Mouse (Mus musculus) embryonic facial prominence, embryonic 15.5 days (tissue): ENCODE results near the gene Nr1d2. TPM values are rescaled to one million over a fixed set of nuclear protein-coding genes. Genes with fewer than 3 reads are reported as not detected.
"Not testable (repeated sequence)": the region's sequence is repeated elsewhere in the genome, so short reads cannot be mapped to it uniquely, and the experiment has no call there.

Experiments
- ATAC-seq: fragments of 200-750 bp; cut with Nextera tagmentation; 2 replicates; pipeline ENCODE4 v1.8.0; 2017; ENCODE audit warnings: low read depth, moderate TSS enrichment; ENCODE audit not compliant: insufficient number of reproducible peaks, low FRiP score, low TSS enrichment
- H3K27ac ChIP-seq: fragments of 300-500 bp; sonication (generic); replicated peaks from 2 replicates; pipeline ENCODE4 v1.5.1; 2015; ENCODE audit warnings: mild to moderate bottlenecking, inconsistent platforms
- H3K27me3 ChIP-seq: fragments of 300-500 bp; sonication (generic); 2 replicates; pipeline ENCODE4 v1.6.1; 2015; ENCODE audit warnings: inconsistent platforms
- H3K36me3 ChIP-seq: fragments of 300-500 bp; sonication (generic); 2 replicates; pipeline ENCODE4 v1.6.1; 2015; ENCODE audit warnings: mild to moderate bottlenecking, inconsistent platforms
- H3K4me1 ChIP-seq: fragments of 300-500 bp; sonication (generic); 2 replicates; pipeline ENCODE4 v1.6.1; 2015; ENCODE audit warnings: inconsistent platforms
- H3K4me2 ChIP-seq: fragments of 300-500 bp; sonication (generic); replicated peaks from 2 replicates; pipeline ENCODE4 v1.6.1; 2015; ENCODE audit warnings: mild to moderate bottlenecking, inconsistent platforms
- H3K4me3 ChIP-seq: fragments of 300-500 bp; sonication (generic); replicated peaks from 2 replicates; pipeline ENCODE4 v1.5.1; 2015; ENCODE audit warnings: mild to moderate bottlenecking, inconsistent platforms
- H3K9ac ChIP-seq: fragments of 300-500 bp; sonication (generic); 2 replicates; pipeline ENCODE4 v1.6.1; 2015; ENCODE audit warnings: inconsistent platforms
- H3K9me3 ChIP-seq: fragments of 300-500 bp; sonication (generic); replicated peaks from 2 replicates; pipeline ENCODE4 v1.6.1; 2016; ENCODE audit warnings: inconsistent platforms
- WGBS: fragments of 180-500 bp; shearing (Covaris S2); methylation state at CpG from one replicate; pipeline ENCODE4 v1.1.7; 2015; 5-methylcytosine and 5-hydroxymethylcytosine counted together
- polyA plus RNA-seq: library from polyadenylated mRNA; unstranded; fragments of >200 nt; fragmentation: Nextera tagmentation; extraction: Ambion mirVana; gene quantifications from 2 replicates; pipeline ENCODE4 v1.2.1, GENCODE M21; 2015

Gene Nr1d2
- polyA plus RNA-seq, 1 experiment from 2014 or later = 7.1 TPM

- H3K4me1 ChIP-seq = no peaks in the 10 kb centered on the region
- no peaks in the 10 kb centered on the region for H3K9me3 ChIP-seq
- no peak overlapping the region for H3K4me3 ChIP-seq
- no peaks in the 10 kb centered on the region for H3K27me3 ChIP-seq
- H3K27ac ChIP-seq = no peak overlapping the region
- ATAC-seq = peak; percentile 54; the same call in 1 of the 2 replicates
- peaks cover 19% of the 10 kb centered on the region for H3K36me3 ChIP-seq
- WGBS = 32% methylated on average over 4 of the region's 4 CpGs
- H3K9ac ChIP-seq = no peak overlapping the region
- H3K4me2 ChIP-seq = no peak overlapping the region
Observed at GRCm38 (mm10) chr14:18263427-18263826, 24.5 kb upstream of the Nr1d2 start.

- H3K4me2 ChIP-seq = no peak overlapping the region
- no peaks in the 10 kb centered on the region for H3K27me3 ChIP-seq
- no peaks in the 10 kb centered on the region for H3K9me3 ChIP-seq
- 85% methylated on average over 3 of the region's 3 CpGs for WGBS
- no peak overlapping the region for H3K27ac ChIP-seq
- H3K4me1 ChIP-seq = no peaks in the 10 kb centered on the region
- no peaks in the 10 kb centered on the region for H3K36me3 ChIP-seq
- no peak for ATAC-seq
- no peak overlapping the region for H3K4me3 ChIP-seq
- no peak overlapping the region for H3K9ac ChIP-seq
Observed at GRCm38 (mm10) chr14:18261203-18261602, 22.3 kb upstream of the Nr1d2 start.

GRCm38 (mm10) chr14:18242638-18243130, 3.8 kb upstream of the Nr1d2 start:
- ATAC-seq = no peak
- H3K27ac ChIP-seq = no peak overlapping the region
- H3K36me3 ChIP-seq = no peaks in the 10 kb centered on the region
- no peak overlapping the region for H3K4me3 ChIP-seq
- WGBS = 84% methylated on average over 21 of the region's 21 CpGs
- no peaks in the 10 kb centered on the region for H3K4me1 ChIP-seq
- H3K27me3 ChIP-seq = no peaks in the 10 kb centered on the region
- H3K9ac ChIP-seq = no peak overlapping the region
- no peaks in the 10 kb centered on the region for H3K9me3 ChIP-seq
- no peak overlapping the region for H3K4me2 ChIP-seq

- 87% methylated on average over 4 of the region's 4 CpGs for WGBS
- no peak overlapping the region for H3K4me2 ChIP-seq
- H3K4me3 ChIP-seq = no peak overlapping the region
- H3K4me1 ChIP-seq = no peaks in the 10 kb centered on the region
- no peak overlapping the region for H3K27ac ChIP-seq
- no peak for ATAC-seq
- no peaks in the 10 kb centered on the region for H3K36me3 ChIP-seq
- no peaks in the 10 kb centered on the region for H3K9me3 ChIP-seq
- no peaks in the 10 kb centered on the region for H3K27me3 ChIP-seq
- H3K9ac ChIP-seq = no peak overlapping the region
Observed at GRCm38 (mm10) chr14:18241786-18242185, 2.9 kb upstream of the Nr1d2 start.

GRCm38 (mm10) chr14:18240132-18240531, 1.2 kb upstream of the Nr1d2 start:
- H3K27me3 ChIP-seq = no peaks in the 10 kb centered on the region
- H3K4me2 ChIP-seq = no peak overlapping the region
- 42% methylated on average over 7 of the region's 7 CpGs for WGBS
- H3K36me3 ChIP-seq = no peaks in the 10 kb centered on the region
- H3K9ac ChIP-seq = no peak overlapping the region
- H3K4me3 ChIP-seq = no peak overlapping the region
- no peaks in the 10 kb centered on the region for H3K9me3 ChIP-seq
- no peak overlapping the region for H3K27ac ChIP-seq
- H3K4me1 ChIP-seq = no peaks in the 10 kb centered on the region
- ATAC-seq = no peak

GRCm38 (mm10) chr14:18238131-18238749, 687 bp downstream of the Nr1d2 start:
- peak overlapping the region; percentile 93 for H3K27ac ChIP-seq
- peak; percentile 94 for ATAC-seq
- H3K4me1 ChIP-seq = peaks cover 5% of the 10 kb centered on the region; the same call in 1 of the 2 replicates
- peak overlapping the region; percentile 49 for H3K9ac ChIP-seq
- H3K4me2 ChIP-seq = peak overlapping the region; percentile 88
- H3K27me3 ChIP-seq = no peaks in the 10 kb centered on the region
- H3K36me3 ChIP-seq = no peaks in the 10 kb centered on the region
- WGBS = under 1% methylated on average over 71 of the region's 71 CpGs
- H3K9me3 ChIP-seq = no peaks in the 10 kb centered on the region
- peak overlapping the region; percentile 85 for H3K4me3 ChIP-seq

GRCm38 (mm10) chr14:18237381-18237780, 1.5 kb downstream of the Nr1d2 start:
- no peak overlapping the region; the same call in 1 of the 2 replicates for H3K27ac ChIP-seq
- H3K36me3 ChIP-seq = no peaks in the 10 kb centered on the region
- WGBS = 40% methylated on average over 4 of the region's 4 CpGs
- peak overlapping the region; percentile 85 for H3K4me3 ChIP-seq
- H3K4me2 ChIP-seq = peak overlapping the region; percentile 88
- peaks cover 5% of the 10 kb centered on the region; the same call in 1 of the 2 replicates for H3K4me1 ChIP-seq
- no peak for ATAC-seq
- no peaks in the 10 kb centered on the region for H3K9me3 ChIP-seq
- no peak overlapping the region for H3K9ac ChIP-seq
- no peaks in the 10 kb centered on the region for H3K27me3 ChIP-seq

- 77% methylated on average over 2 of the region's 2 CpGs for WGBS
- H3K4me3 ChIP-seq, H3K27me3 ChIP-seq, H3K4me1 ChIP-seq, H3K9ac ChIP-seq, H3K27ac ChIP-seq, ATAC-seq, H3K9me3 ChIP-seq, H3K4me2 ChIP-seq, H3K36me3 ChIP-seq: not testable (repeated sequence)
Observed at GRCm38 (mm10) chr14:18236496-18237235, 2.3 kb downstream of the Nr1d2 start.

- Histone ChIP-seq H3K4me3 (no peak overlapping the region), H3K27ac (peak overlapping the region; percentile 63), H3K36me3 (no peaks in the 10 kb centered on the region), H3K9ac (no peak overlapping the region), H3K9me3 (no peaks in the 10 kb centered on the region), H3K4me2 (no peak overlapping the region), H3K27me3 (no peaks in the 10 kb centered on the region), H3K4me1 (peaks cover 5% of the 10 kb centered on the region; the same call in 1 of the 2 replicates)
- no peak for ATAC-seq
- 37% methylated on average over 5 of the region's 5 CpGs for WGBS
Observed at GRCm38 (mm10) chr14:18233981-18234960, 4.7 kb downstream of the Nr1d2 start.

- no peaks in the 10 kb centered on the region for H3K27me3 ChIP-seq
- no peak overlapping the region for H3K9ac ChIP-seq
- H3K4me1 ChIP-seq = peaks cover 5% of the 10 kb centered on the region; the same call in 1 of the 2 replicates
- no peak overlapping the region for H3K4me3 ChIP-seq
- no peak overlapping the region for H3K4me2 ChIP-seq
- no peaks in the 10 kb centered on the region for H3K36me3 ChIP-seq
- no peaks in the 10 kb centered on the region for H3K9me3 ChIP-seq
- WGBS = 84% methylated on average over 2 of the region's 2 CpGs
- no peak overlapping the region for H3K27ac ChIP-seq
- no peak for ATAC-seq
Observed at GRCm38 (mm10) chr14:18233076-18233475, 5.9 kb downstream of the Nr1d2 start.

GRCm38 (mm10) chr14:18231866-18232265, 7.1 kb downstream of the Nr1d2 start:
- ATAC-seq, H3K4me1 ChIP-seq, H3K4me2 ChIP-seq, H3K36me3 ChIP-seq, H3K9me3 ChIP-seq, H3K4me3 ChIP-seq, H3K9ac ChIP-seq, H3K27me3 ChIP-seq, H3K27ac ChIP-seq: not testable (repeated sequence)
- 89% methylated on average over 8 of the region's 8 CpGs for WGBS
